Mouse (Mus musculus) heart, embryonic 11.5 days (tissue): ENCODE measurements around the gene Cd163l1. TPM values are rescaled to one million over a fixed set of nuclear protein-coding genes. Genes with fewer than 3 reads are reported as not detected.

Source experiments
- ATAC-seq: fragments of 200-750 bp; cut with Nextera tagmentation; replicated peaks from 2 replicates; pipeline ENCODE4 v1.8.0; 2017; ENCODE audit warnings: moderate library complexity; ENCODE audit not compliant: insufficient number of reproducible peaks, low FRiP score, low TSS enrichment
- H3K27ac ChIP-seq: fragments of 300-500 bp; sonication (generic); 2 replicates; pipeline ENCODE4 v1.5.1; 2014; ENCODE audit warnings: mild to moderate bottlenecking, low read depth, low read length
- H3K27me3 ChIP-seq: fragments of 300-500 bp; sonication (generic); 2 replicates; pipeline ENCODE4 v1.6.1; 2014; ENCODE audit warnings: mild to moderate bottlenecking, low read length, mixed read lengths; ENCODE audit not compliant: control insufficient read depth, insufficient read depth
- H3K36me3 ChIP-seq: fragments of 300-500 bp; sonication (generic); 2 replicates; pipeline ENCODE4 v1.6.1; 2014; ENCODE audit warnings: mild to moderate bottlenecking, low read length, moderate library complexity, mixed read lengths; ENCODE audit not compliant: control insufficient read depth, insufficient read depth
- H3K4me1 ChIP-seq: fragments of 300-500 bp; sonication (generic); 2 replicates; pipeline ENCODE4 v1.6.1; 2014; ENCODE audit warnings: low read length; ENCODE audit not compliant: control insufficient read depth, insufficient read depth
- H3K4me2 ChIP-seq: fragments of 300-500 bp; sonication (generic); 2 replicates; pipeline ENCODE4 v1.6.1; 2014; ENCODE audit warnings: mild to moderate bottlenecking, moderate library complexity
- H3K4me3 ChIP-seq: fragments of 300-500 bp; sonication (generic); 2 replicates; pipeline ENCODE4 v1.5.1; 2014; ENCODE audit warnings: low read depth, low read length
- H3K9ac ChIP-seq: fragments of 300-500 bp; sonication (generic); 2 replicates; pipeline ENCODE4 v1.6.1; 2014; ENCODE audit warnings: mild to moderate bottlenecking, low read depth, low read length, moderate library complexity
- H3K9me3 ChIP-seq: fragments of 300-500 bp; sonication (generic); replicated peaks from 2 replicates; pipeline ENCODE4 v1.6.1; 2016; ENCODE audit warnings: low read length; ENCODE audit not compliant: control insufficient read depth
- WGBS: fragments of 180-500 bp; shearing (Covaris S2); extraction: QIAGEN DNeasy Blood & Tissue Kit; methylation state at CpG from one replicate; pipeline ENCODE4 v1.1.7; 2014; ENCODE audit not compliant: insufficient replicate concordance; 5-methylcytosine and 5-hydroxymethylcytosine counted together
- polyA plus RNA-seq: library from polyadenylated mRNA; unstranded; fragments of >200 nt; fragmentation: Nextera tagmentation; extraction: Ambion mirVana; gene quantifications from 2 replicates; pipeline ENCODE4 v1.2.1, GENCODE M21; 2014

Cd163l1 gene
- polyA plus RNA-seq, 1 experiment from 2014 or later: not detected

DNA sequence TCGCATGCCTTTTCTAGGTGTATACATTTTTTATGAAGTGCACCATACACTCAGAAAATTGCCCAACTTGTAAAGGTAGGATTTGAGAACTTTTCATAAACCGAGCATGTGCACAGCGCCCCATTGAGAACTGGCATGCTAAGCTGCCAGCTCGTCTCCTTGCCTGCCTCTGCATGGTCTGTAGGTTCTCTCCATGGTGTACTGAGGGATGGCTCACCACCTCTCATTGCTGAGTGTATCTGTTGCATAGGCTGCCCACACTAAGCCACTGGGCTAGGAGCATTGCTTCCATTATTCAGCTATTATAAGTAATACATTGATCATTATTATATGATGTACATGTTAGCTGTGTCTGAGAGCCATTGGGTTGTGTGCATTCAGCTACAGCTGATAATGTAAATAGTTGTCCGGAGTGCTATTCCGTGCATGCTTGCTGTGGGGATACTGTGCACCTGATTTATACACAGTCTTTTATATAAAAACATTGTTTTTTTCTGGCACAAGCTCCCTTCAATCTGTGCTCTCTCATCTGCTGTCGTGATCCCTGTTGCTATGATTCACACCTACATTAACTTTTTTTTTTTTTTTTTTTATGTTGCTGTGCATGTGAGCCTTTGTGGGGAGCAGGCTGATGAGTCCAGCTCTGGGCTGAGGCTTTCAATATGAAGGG is 30.2 kb upstream of the Cd163l1 start:
- H3K36me3 ChIP-seq: no peaks in the 10 kb centered on the region
- H3K4me2 ChIP-seq: no peak overlapping the region
- H3K9me3 ChIP-seq: no peaks in the 10 kb centered on the region
- no peaks in the 10 kb centered on the region for H3K4me1 ChIP-seq
- H3K27me3 ChIP-seq: no peaks in the 10 kb centered on the region
- ATAC-seq: no peak
- H3K4me3 ChIP-seq: no peak overlapping the region
- H3K9ac ChIP-seq: no peak overlapping the region
- H3K27ac ChIP-seq: no peak overlapping the region
- 72% methylated on average over 7 of the region's 7 CpGs for WGBS

DNA sequence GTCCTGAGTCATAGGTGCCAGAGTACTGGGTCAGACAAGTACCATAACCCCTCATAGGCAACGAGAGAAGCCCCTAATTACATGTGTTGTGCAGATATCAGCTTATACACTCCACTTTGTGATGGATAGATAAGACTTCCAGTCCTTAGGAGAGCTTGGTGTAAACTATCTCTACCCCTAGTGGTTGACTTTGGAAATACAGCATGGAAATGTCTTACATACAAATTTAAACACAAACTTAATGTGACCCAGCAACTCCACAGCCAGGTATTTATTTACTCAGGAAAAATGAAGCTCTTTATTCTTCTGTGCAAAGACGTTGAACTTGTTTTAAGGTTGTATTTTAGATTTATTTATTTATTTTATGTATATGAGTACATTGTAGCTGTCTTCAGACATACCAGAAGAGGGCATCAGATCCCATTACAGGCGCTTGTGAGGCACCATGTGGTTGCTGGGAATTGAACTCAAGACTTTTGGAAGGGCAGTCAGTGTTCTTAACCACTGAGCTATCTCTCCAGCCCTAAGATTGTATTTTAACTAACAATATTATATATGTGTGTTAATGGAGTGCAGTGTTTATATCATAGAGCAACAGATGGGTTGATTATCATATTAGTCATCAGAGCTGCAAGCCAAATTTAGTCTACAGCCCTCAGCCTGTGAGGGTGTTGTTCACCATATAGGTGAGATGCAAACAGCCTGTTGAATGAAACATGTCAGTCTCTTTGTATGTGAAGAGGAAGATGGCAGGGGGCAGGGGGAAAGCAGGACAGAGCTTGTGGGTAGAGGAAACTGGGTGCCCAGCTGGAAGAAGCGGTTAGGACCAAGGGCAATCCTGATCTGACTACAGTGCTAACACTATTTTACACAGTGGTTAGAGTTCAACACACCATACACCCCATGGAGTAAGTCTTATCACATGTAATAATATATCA is 29.4 kb upstream of the Cd163l1 start:
- 57% methylated on average over 4 of the region's 4 CpGs for WGBS
- H3K27ac ChIP-seq: no peak overlapping the region
- H3K4me1 ChIP-seq: no peaks in the 10 kb centered on the region
- no peak overlapping the region for H3K4me3 ChIP-seq
- no peaks in the 10 kb centered on the region for H3K36me3 ChIP-seq
- H3K9ac ChIP-seq: no peak overlapping the region
- no peaks in the 10 kb centered on the region for H3K9me3 ChIP-seq
- no peak for ATAC-seq
- no peaks in the 10 kb centered on the region for H3K27me3 ChIP-seq
- no peak overlapping the region for H3K4me2 ChIP-seq

DNA sequence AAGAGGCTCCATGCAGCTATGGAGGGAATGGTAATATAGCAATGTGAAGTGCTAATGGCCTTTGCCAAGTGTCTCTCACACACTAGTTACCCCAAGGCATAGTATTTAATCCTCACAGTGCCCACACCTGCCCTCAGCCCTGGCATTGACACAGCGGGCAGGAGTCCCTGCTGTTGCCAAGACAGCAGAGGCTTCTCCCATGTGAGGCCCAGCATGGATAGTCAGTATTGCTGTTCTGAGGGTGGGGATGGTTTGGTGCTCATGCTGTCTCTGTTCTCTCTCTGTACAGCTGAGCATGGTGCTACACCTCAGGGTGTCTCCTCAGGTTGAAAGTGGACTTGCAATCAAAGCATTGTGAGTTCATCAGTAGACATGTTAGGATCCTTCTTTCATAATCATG is 27.6 kb upstream of the Cd163l1 start:
- no peak for ATAC-seq

DNA sequence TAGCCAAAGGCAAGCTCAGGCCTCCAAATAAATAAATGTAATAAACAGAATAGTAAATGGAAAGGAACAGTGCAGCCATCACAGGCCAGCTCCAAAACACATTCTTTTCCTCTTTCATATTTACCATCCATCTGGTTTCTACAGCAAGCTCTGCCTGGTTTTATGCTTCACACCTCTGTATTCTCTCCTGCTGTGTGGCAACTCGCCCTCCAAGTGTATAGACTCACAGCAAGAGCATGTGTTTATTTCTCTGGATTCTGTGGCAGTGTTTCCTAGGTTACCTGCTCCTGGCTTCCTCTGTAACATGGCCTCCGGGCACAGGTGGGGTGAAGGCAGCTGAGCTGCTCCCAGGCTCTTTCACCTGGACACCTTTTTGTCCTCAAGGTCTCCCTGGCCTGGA is 25.6 kb upstream of the Cd163l1 start:
- no peak overlapping the region for H3K4me2 ChIP-seq
- H3K27me3 ChIP-seq: no peaks in the 10 kb centered on the region
- no peaks in the 10 kb centered on the region for H3K9me3 ChIP-seq
- no peak overlapping the region for H3K4me3 ChIP-seq
- H3K36me3 ChIP-seq: no peaks in the 10 kb centered on the region
- ATAC-seq: no peak
- no peak overlapping the region for H3K9ac ChIP-seq
- 59% methylated on average over 2 of the region's 2 CpGs for WGBS
- H3K4me1 ChIP-seq: no peaks in the 10 kb centered on the region
- H3K27ac ChIP-seq: no peak overlapping the region

More for the DNA sequence above, 27.6 kb upstream of the Cd163l1 start:
- Histone ChIP-seq H3K36me3 (no peaks in the 10 kb centered on the region), H3K4me2 (no peak overlapping the region), H3K27ac (no peak overlapping the region), H3K9me3 (no peaks in the 10 kb centered on the region), H3K4me1 (no peaks in the 10 kb centered on the region), H3K4me3 (no peak overlapping the region), H3K27me3 (no peaks in the 10 kb centered on the region), H3K9ac (no peak overlapping the region)
- WGBS: 86% methylated on average over 1 of the region's 1 CpGs

DNA sequence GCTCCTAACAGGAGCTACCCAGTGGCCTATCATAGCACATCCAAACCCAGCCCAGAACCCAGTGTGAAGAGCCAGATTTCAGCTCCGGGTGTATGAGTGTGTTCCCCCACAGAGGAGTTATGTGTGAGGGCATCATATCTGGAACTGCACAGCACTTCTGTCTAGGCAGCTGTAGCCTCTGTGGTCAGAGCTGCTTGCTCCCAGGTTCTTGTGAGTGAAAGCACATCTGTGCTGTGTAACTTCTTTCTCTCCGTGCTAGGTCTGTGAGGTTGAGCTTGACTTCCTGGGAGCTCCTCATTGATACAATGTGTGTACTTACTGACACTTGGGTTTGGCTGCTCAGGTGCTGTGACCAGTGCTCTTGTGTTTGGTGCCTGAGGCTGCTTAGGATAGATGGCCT is 25.2 kb upstream of the Cd163l1 start:
- H3K4me2 ChIP-seq: no peak overlapping the region
- H3K27me3 ChIP-seq: no peaks in the 10 kb centered on the region
- H3K27ac ChIP-seq: no peak overlapping the region
- ATAC-seq: no peak
- H3K4me3 ChIP-seq: no peak overlapping the region
- H3K9me3 ChIP-seq: no peaks in the 10 kb centered on the region
- H3K9ac ChIP-seq: no peak overlapping the region
- WGBS: 81% methylated on average over 2 of the region's 2 CpGs
- H3K4me1 ChIP-seq: no peaks in the 10 kb centered on the region
- H3K36me3 ChIP-seq: no peaks in the 10 kb centered on the region

DNA sequence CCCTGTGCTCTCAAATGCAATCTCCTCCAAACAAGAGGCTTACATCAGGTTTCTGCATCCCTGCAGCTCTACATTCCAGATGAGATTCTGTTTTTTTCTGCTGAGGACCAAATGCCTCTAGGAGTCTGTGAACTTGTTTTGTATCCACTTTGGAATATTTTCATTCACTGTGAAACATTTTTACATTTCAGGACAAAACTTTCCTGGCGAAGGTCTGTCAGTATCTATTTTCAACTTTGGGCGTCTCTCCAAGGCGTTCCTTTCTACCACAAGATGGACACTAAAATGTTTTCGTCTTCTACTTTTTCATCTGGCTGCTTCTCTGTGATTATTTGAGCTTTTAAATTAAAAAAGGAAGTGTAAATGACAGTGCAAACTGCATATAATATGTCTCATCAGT is 24.0 kb upstream of the Cd163l1 start:
- WGBS: 81% methylated on average over 4 of the region's 4 CpGs
- Histone ChIP-seq H3K27me3 (no peaks in the 10 kb centered on the region), H3K27ac (no peak overlapping the region), H3K4me3 (no peak overlapping the region), H3K9me3 (no peaks in the 10 kb centered on the region), H3K36me3 (no peaks in the 10 kb centered on the region), H3K4me2 (no peak overlapping the region), H3K4me1 (no peaks in the 10 kb centered on the region), H3K9ac (no peak overlapping the region)
- no peak for ATAC-seq

DNA sequence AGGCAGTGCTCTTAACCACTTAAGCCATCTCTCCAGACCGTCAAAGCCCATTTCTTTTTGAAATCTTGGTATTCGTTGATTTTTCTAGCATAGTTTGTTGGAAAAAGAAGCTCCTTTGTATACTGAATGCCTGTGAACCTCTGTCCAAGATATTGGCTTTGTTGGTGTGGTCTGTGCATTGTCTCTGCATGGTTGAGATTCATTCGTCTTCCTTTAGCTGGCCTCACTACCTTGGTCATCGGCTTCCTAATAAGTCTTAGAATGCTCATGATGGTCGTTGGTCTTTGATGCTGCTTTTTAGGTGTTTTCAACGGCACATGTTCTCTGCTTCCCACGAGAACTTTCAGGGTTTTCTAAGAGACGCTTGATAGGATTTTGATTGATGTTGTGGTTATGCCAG is 22.1 kb upstream of the Cd163l1 start:
- Histone ChIP-seq H3K9ac (no peak overlapping the region), H3K9me3 (no peaks in the 10 kb centered on the region), H3K4me2 (no peak overlapping the region), H3K27me3 (no peaks in the 10 kb centered on the region), H3K4me1 (no peaks in the 10 kb centered on the region), H3K36me3 (no peaks in the 10 kb centered on the region), H3K27ac (no peak overlapping the region), H3K4me3 (no peak overlapping the region)
- 74% methylated on average over 8 of the region's 8 CpGs for WGBS
- no peak for ATAC-seq

DNA sequence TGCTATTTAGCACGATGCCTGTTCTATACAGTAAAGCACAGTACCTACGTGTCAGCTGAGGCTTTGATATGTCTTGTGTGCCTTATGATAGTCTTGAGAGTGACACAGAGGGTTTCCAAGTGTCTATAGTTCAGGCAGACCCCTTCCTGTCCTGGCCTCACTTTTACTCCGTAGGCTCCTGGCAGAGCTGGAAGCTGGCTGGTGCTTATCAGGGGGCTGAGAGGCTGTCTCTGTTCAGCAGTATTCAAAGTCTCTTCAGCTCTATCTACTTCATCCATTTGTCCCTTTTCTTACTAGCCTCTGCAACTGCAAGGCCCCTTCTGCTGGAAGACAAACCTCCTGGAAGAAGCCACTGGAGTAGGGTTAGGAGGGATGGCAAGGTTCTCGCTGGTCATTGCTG is 17.0 kb upstream of the Cd163l1 start:
- H3K4me2 ChIP-seq: no peak overlapping the region
- H3K27ac ChIP-seq: no peak overlapping the region
- H3K9me3 ChIP-seq: no peaks in the 10 kb centered on the region
- no peak overlapping the region for H3K9ac ChIP-seq
- 79% methylated on average over 4 of the region's 4 CpGs for WGBS
- no peaks in the 10 kb centered on the region for H3K27me3 ChIP-seq
- no peak overlapping the region for H3K4me3 ChIP-seq
- H3K4me1 ChIP-seq: no peaks in the 10 kb centered on the region
- no peaks in the 10 kb centered on the region for H3K36me3 ChIP-seq
- no peak for ATAC-seq
